Mouse (Mus musculus): ENCODE measurements around the gene Ppp1r1c. TPM values are rescaled to one million over a fixed set of nuclear protein-coding genes. Genes with fewer than 3 reads are reported as not detected.

Ppp1r1c gene
- under 1 TPM in 1 of 2 experiments, not detected in 1; 0.58 TPM for polyA plus RNA-seq (2017; shearing (Covaris generic))

GRCm38 (mm10) chr2:79707575-79707974, at the start of gene Ppp1r1c:
TSS of gene Ppp1r1c (plus strand) at chr2:79707780.

Other genes starting within 250 kb of the Ppp1r1c start
- 1 to 10 TPM; 6.6 to 8.2 TPM for gene Itprid2, start 72.4 kb upstream of the Ppp1r1c start, polyA plus RNA-seq (2017; shearing (Covaris generic))